Mouse (Mus musculus) spleen, adult 12 weeks (tissue): Measurements from ENCODE around the gene Atg13.

ENCODE experiments used
- DNase-seq: peaks from one replicate; pipeline ENCODE4 v3.0.0; 2022; ENCODE audit warnings: low spot score

Gene Atg13

DNA sequence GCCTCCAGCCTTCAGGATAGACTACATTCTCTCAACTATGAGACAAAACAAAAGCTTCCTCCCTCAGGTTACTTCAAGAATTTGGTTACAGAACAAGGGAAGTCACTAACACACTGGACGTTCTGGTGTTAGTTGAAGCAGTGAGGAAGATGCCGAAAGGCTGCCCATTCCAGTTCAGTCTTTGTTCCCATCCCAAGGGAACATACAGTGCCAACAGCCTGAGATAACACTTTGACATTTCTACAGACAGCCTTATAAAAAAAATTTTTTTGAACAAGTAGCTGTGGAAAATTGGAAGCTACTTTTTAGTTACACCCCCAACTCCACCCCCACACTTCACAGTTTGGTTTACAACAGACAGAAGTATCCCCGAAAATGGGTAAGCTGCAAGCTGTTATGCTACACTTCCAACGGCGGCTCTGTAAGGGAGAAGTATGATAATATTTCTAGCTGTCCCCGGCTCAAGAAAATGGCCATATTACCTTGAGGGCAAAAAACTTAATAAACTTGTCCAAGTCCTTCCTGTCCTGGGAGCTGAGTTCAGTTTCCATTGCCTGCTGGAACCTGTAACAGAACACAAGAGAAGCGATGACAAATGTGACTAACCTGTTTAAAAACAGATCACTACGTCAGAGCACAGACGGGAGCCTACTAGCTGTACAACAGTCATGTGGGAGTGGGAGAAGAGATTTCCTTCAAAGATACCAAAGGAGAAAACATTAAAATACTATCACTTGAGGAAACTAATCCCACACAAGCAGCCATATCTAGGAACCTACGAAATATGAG, 14.7 kb downstream of the Atg13 start:
- DNase-seq = no peak

DNA sequence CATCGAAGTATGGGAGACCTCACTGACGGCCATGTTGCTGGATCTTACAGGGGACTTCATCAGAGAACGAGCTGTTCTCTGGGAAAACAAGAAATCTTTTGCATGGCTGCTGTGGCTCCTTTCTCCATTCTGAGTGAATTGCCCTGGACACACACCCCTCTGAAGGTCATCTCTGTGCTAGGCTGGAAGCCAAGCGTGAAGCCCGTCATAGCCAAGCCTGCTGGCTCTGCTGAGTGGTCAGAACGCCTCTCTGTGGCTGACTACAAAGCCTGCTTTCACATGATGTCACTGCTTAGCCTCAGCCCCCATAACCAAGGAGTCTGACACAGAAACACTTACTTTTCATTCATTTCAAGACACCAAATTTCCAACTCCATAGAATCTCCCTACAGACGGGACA, 20.9 kb downstream of the Atg13 start:
- DNase-seq = no peak

DNA sequence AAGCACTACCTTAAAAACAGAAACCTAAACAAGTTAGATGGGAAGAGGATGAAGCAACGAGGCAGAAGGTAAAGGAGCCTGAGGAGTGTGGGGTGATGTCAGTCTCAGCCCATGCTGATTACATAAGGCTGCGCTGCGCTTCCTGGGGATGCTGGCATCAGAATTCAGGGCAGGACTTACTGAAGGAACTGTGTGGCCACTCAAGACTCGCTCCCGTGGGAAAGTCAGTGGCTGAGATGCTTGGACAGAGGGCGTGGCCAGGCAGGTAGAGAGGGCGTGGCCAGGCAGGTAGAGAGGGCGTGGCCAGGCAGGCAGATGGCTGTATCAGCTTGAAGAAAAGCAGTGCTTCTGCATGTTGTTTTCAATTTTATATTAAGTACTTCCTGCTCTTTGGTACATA, 26.5 kb downstream of the Atg13 start:
- DNase-seq = no peak

DNA sequence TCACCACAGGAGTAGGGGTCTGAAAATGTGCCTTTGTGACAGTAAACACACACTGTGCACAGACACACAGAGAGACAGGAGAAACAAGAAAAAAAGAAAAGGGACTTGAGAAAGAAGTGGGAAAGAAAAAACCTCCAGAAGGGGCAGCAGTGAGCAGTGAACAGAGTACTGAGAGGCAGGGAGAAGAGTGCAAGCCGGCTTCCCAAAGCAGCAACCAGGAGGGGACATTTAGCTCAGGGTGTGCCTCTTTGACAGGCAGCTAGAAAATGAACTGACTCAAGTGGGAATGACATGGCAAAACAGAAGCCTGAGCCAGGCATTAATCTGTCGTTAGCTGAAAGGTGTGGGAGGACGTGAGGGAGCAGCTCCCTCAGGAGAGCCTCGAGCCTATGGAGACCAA, 27.5 kb downstream of the Atg13 start:
- no peak for DNase-seq

DNA sequence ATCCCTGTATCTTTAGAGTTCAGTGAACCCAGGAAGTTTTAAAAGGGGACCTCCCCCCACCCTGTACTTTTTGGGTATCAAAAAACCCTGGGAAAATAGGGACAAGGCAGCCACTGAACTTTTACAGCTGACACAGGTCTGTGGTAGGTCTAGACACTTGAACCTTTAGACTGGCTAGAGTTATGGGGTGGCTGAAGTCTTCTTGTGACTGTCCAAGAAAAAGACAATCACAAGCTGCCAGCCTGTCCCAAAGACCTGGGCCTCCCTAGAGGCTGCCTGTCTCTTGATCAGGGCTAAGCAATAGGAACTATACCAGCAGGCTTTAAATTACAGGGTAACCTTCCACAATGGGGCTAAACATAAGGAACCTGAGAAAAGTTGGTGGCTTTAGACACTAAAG, 33.4 kb downstream of the Atg13 start:
- DNase-seq = no peak

DNA sequence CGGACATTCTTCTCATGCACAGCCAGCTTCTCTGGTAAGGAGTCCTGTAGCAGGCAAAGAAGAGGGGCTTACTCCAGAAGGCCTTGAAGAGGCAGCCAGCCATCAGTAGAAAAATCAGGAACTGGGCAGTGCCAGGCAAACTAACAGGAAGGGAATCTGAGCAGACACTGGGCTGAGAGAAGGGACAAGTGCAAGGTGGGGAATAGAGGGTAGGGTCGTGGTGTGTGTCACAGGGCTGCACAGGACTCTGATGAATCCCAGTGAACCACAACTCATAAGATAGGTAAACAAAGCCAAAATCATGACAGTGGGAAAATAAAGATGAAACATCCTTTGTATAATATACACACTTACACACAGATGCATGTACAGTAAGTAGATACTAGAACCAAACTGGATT, 34.0 kb downstream of the Atg13 start:
- DNase-seq = no peak

DNA sequence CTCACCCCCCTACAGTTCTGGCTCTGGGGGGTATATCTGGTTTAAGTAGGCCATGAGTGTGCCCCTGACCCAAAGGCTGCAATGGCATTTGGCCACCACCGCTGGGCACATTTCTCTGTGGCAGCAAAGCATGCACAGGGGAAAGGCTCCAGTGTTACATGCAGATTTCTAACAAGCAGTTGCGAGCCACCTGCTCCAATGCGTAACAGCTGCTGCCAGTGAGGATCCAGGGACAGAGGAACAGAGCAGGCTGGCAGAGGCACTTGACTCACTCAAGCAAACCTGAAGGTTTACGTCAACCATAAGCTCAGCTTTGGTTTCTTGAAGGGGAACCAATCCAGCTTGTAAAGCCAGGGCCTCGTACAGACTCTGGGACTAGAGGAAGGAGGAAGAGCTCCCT, 35.5 kb downstream of the Atg13 start:
- DNase-seq = no peak

DNA sequence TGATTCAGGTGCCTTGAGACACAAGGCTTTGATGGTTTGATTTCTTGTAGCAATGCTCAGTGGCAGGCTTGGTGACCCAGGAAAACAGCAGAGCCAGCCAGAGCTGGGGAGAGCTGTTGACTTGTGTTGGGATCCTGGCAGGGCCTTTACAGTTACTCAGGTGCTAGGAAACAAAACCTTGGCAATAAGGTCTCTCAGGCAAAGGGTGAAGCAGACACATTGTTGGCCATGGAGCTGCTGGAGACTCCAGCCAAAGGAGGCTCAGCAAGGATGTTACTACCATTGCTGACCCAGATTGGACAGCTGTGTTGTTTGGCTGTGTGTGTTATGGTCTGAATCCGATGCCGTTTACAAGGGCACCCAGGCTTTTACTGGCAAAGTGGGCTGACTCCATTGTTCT, 36.8 kb downstream of the Atg13 start:
- no peak for DNase-seq

DNA sequence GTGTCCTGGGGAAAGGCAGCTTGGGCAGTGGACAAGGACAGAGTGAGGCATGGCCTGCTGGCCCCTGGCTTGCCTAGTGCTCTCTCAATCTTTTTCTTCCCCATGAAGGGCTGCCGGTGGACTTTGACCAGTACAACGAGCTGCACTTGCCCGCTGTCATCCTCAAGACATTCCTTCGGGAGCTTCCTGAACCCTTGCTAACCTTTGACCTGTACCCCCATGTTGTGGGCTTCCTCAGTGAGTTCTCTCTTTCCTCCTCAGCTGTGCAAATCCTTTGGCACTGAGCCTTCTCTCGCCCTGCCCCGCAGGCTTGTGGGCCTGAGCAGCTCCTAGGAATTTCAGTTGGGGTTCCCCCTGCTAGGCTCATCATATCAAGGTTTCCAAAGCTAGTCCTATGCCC, 40.3 kb downstream of the Atg13 start:
- no peak for DNase-seq

DNA sequence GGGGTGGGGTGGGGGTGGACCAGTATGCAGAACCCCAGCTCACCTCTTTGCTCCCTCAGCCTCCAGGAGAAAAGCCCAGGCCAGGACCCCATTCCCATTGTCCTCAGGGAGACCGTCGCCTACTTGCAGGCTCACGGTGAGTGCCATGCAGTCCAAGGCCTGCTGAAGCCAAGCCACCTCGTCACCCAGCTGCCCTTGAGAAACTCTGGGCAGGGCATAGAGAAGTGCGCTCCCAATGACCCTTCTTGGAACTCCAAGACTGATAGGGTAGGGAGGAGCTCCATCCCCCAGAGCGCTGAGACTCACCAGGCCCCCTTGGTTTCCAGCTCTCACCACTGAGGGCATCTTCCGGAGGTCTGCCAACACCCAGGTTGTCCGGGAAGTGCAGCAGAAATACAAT, 41.0 kb downstream of the Atg13 start:
- no peak for DNase-seq

DNA sequence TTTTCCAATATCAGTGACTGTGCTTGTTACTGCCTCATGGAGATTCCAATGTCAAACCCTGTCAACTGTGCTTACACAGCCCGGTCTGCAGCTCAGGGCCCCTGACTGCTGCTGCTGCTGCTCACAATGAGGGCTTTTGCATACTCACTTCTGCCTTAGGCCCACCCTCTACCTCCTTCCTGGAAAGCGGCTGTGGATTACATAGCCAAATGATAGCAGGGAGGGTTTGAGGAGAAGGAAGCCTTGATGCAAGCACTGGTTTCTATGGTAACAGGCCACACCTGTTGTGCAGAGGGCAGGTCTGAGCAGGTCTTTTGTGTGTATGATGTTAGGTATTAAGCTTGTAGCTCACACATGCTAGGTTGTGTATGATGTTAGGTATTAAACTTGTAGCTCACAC, 42.6 kb downstream of the Atg13 start:
- no peak for DNase-seq

DNA sequence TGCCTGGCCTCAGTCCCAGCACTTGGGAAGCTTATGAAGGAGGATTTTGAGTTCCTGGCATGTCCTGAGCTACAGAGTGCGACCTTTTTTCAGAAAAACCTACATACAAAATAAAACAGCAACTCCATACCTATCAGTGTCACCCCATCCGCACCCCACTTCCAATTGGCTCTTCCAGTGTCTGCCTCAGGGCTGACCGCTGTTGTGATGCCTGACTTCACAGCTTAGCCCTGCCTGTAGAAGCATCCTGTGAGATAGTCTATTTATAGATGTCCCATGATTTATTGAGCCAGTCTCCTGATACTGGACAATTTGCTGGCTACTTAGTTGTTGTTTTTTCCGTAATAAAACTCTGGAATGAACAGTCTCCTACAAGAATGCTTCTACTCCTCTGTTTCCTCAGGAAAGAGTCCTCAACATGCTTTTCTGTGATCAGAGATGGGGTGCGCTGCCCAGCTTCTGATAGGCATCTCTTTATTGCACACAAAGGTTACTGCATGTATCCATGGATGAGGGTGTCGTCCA, 43.9 kb downstream of the Atg13 start:
- DNase-seq = no peak

DNA sequence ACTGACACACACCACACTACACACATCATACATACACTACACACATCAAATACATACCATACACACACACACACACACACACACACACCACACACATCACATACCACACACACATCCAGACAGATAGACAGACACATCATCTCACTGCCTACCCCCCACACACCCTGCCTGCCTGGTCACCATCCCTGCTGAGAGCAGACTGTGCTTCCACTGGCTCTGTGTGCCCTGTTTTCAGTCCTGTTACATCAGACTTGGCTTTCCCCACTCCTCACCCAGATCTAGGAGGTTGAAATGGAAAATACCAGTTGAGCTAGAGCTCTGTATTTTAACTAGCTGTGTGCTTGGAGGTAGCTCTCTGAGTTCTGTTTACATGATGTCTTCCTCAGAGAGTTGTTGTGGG, 45.6 kb downstream of the Atg13 start:
- no peak for DNase-seq

DNA sequence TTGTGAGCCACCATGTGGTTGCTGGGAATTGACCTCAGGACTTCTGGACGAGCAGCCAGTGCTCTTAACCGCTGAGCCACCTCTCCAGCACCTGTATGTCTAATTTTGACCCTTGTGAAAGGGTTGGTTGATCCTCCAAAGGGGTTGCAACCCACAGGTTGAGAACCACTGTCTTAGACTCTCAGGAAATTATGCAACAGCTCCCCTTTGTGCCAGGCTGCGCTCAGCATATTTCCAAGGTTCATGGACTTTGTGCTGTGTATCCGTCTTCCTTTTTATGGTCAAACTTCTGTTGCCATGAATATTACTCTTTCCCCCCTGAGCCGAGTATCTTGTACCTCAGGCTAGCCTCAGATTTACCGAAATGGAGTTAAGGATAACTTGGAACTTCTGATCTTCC, 49.4 kb downstream of the Atg13 start:
- DNase-seq = no peak

DNA sequence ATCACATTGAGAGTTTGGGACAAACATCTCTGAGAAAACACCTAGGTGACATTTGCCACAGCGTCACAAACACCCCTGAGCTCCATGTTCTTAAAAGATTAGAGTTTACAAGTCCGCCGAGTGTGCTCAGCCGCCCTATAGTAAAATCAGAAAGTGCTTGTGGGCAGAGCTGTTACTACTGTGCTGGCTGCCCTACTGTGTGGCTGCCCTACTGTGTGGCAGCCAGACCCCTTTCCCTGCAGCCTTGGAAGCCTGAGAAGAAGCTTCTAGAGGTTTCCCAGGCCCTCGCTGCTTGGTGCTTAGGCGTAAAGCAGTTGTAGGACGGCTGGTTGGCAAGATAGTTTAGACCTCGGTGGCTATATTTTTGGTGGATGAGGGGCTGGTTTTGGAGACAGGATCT, 50.7 kb downstream of the Atg13 start:
- DNase-seq = no peak

DNA sequence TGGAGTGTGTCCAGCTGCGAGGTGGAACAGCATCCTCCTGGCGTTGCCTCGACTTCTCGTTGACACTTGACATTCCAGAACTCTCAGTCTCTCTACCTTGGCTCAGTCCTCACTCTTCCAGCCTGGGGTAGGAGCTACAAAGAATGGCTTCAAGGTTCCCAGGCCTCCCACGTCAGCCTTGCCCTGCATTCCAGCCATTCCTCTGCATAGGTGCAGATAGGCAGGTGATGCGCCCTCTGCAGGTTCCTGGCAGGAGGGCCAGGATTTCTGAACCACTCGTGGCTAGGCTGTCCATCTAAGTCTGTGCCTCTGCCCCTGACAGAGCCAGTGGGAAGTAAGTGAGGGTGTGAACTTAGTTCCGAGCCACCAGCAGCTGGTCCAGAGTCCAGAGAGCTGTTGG, 53.6 kb downstream of the Atg13 start:
- DNase-seq = no peak

DNA sequence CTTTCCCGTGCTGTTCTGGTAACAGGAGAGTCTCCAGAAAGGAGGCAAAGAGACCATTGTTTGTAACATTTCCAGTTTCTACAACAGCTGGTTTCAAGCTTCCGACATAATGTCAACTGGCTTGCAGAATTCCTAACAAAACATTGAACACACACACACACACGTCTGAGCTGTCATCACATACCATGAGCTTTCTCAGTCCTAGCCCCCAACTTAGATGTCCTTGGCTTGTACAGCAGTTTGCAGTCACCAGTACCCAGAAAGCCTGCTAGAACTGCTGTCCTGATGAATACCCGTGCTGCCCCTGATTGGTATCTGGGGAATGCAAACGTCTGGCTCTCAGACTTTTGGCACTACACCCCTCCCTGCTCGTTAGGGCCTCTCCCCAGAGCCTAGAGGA, 54.5 kb downstream of the Atg13 start:
- DNase-seq = no peak

DNA sequence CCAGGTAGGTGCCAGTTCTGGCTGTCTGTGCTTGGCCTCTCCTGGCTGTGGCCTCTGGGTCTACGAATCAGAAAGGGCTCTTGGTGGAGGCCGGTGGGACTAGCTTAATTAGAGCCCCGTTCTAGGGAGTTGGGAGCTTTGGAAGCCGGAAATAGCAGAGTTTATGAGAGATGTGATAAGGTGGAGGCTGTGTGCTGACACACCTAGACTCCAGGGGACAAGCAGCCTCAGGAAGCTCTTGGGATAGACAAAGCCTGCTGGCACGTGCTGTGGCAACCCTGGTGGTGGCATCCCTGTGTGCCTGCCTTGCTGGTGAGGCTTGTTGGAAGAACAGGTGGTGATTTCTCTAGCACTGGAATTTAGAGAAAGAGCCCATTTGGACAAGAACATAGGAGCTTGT, 55.0 kb downstream of the Atg13 start:
- DNase-seq = no peak

DNA sequence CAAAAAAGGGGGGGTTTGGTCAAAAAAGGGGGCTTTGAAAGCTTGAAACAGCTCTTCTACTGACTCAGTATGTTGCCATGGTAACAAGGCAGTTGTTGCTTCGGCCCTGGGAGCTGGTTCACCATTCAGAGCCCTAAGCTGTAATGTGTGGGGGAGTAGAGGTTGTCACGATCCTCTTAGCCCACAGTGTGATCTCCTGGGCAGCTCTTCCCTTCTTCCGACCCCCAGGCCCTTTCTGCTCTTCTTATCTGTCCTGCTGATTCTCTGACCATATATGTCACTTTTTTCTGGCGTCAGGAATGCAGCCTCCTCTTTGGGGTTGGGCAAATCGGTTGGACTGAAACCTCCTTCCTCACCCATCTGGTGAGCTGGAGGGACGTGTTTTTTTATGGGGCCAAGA, 57.5 kb downstream of the Atg13 start:
- no peak for DNase-seq

DNA sequence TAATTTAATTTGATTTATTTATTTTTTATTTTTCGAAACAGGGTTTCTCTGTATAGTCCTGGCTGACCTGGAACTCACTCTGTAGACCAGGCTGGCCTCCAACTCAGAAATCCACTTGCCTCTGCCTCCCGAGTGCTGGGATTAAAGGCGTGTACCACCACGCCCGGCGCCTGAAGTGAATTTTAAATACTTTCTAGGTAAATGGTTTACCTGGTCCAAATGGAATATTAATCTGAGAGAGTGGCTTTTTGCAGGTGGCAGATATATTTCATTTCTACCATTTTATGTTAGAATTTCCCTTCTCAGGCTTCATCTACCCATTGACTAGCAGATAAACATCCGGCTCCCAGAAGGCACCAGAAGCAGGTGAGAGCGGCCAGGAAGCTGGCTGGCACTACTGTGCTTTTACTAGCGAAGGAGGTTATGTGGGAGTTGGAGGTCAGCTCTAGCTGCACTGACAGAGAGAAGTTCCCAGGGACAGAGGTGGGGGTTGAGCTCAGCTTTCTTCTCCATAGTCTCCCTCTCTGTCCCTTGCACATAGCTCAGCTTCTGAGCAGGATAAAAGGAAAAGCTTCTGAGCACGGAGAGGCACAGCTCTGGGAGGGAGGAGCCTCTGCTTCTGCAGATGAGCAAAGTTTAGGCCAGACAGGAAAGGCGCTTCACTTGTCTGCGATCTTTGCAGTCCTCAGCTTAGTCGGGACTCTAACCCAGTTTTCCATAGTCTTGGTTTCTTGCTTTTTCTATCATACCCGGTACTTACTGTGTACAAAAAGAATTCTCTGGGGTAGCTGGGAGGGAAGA, 58.7 kb downstream of the Atg13 start:
- DNase-seq = no peak

DNA sequence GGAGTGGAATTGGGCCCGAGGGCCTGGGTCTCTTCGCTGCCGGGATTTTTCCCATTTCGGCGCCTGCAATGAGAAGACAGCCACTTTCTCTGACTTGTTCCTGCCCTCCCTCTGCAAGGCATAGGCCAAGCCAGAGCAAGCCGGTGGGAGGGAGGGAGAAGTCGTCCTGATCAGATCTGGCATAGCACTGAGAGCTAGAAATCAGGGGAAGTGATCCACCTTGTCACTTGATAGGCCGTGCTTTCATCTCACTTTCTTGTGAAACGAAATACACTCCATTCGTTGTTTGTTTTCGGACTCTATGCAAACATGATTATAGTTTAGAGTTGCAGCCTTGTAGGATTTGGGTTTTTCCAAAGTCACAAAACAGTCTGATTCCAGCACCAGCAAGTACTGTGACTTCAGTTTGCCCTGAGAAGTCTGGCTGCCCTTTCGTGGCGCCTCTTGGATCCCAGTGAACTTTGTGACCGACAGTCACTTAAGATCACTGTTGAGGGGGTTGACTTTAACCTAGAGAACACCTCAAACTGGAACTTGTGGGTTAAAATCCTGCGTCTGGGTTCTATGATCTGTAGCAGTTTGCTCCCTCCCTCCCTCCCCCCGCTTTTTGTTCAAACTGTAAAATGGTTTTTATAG, 59.9 kb downstream of the Atg13 start:
- no peak for DNase-seq

DNA sequence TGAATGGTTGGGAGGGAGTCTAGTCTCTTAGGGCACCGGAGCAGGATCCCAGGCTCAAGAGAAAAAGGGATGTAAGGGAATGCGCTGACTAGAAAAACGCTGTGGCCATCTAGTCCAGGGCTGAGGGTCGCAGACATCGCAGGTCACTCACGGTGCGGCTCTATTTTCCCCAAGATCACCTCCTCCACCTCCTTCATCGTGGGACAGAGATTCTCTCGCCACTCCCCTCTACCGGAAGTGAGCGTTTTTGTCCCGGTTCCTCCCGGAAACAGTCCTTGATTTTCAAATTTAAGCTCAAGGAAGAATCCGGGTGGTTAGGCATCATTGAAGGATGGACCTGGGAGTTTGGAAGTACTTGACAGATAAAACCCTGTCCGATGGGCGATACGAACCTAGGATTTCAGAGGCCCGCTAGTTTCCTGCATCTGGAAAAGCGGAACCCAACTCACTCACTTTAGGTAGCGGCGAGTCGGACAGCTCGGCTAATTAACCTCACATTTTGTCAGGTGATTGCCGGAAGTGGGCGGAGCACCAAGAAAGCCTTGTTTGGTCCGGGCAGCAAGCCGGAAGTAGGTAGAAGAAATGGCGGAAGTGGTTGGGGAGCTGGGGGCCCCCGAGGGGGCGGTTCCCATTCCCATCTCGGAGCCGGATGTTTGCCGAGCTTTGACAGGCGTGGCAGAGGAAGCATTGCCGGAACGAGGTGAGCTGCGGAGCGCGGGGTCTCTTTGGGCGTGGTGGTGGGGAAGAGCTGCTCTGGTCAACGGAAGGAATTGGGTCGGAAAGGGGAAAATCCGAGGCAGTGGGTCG, 60.6 kb downstream of the Atg13 start, which contains the start of the genes Zfp408 and Arhgap1:
TSS of gene Zfp408 (minus strand) at position 239 of the 807 bp plus-strand sequence.
TSS of gene Arhgap1 (plus strand) at position 308 of the 807 bp plus-strand sequence.
- peak; percentile 93 for DNase-seq
